ENCODE assay signal across 9 mouse cellular contexts in the genomic region with DNA sequence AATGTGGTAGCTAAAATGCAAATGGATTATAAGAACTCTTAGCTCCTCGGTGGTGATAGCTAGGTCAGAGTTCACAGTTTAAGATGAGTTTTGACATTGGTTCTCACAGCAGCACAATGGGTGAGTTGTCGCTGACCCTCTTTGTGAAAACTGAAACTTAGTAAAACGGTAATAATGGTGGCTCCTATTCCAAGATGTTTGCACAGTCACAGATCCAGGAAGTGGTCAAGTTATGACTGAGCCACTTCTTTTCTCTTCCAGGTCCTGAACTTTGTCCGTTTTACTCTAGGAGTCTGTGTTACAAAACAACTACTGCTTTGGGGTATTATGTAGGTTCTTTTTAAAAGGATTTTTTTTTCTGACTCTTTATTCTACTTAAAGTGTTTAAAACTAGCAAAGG. TPM values are rescaled to one million over a fixed set of nuclear protein-coding genes. Genes with fewer than 3 reads are reported as not detected.
A peak's percentile ranks its signal among the peaks of the same experiment; 100 is the strongest.
DNase-seq lines count a peak whose midpoint lies in the region; ATAC-seq and TF ChIP-seq lines count a peak whose summit lies in the region.
"Had no signal": no experiment of that assay in that cellular context is flagged by ENCODE, and none has a peak within 500 bp of the region (broad histone marks: within the 10 kb centered on the region; RNA-seq: fewer than 3 reads in every experiment).

No protein-coding gene starts in this region.

- H3K9ac ChIP-seq in forebrain, embryonic 12.5 days = no peak overlapping the region
- no peak overlapping the region for H3K9ac ChIP-seq in forebrain, embryonic 16.5 days (replicated peaks; ENCODE audit: low read depth, low read length)
- H3K9ac ChIP-seq in lung, embryonic 15.5 days = no peak overlapping the region
- no peak overlapping the region for H3K9ac ChIP-seq in limb, embryonic 12.5 days (replicated peaks)

- no peaks in the 10 kb centered on the region for H3K4me1 ChIP-seq in forebrain, embryonic 12.5 days
- peaks cover 7% of the 10 kb centered on the region for H3K4me1 ChIP-seq in forebrain, embryonic 16.5 days (replicated peaks; ENCODE audit: control insufficient read depth, insufficient read depth, low read length)
- peaks cover 18% of the 10 kb centered on the region for H3K4me1 ChIP-seq in lung, embryonic 15.5 days
- peaks cover 14% of the 10 kb centered on the region for H3K4me1 ChIP-seq in limb, embryonic 12.5 days (replicated peaks)
- peaks cover 6% of the 10 kb centered on the region for H3K4me1 ChIP-seq in small intestine, adult 2 months (ENCODE audit: control insufficient read depth, insufficient read depth, insufficient read length, low read length)

- 67% methylated on average over 4 of the region's 4 CpGs for WGBS in forebrain, embryonic 12.5 days
- WGBS in forebrain, embryonic 16.5 days = 66% methylated on average over 4 of the region's 4 CpGs
- WGBS in lung, embryonic 15.5 days = 35% methylated on average over 4 of the region's 4 CpGs
- WGBS in limb, embryonic 12.5 days = 77% methylated on average over 4 of the region's 4 CpGs
- 13% methylated on average over 4 of the region's 4 CpGs for WGBS in small intestine, adult 2 months

- no peak for TF ChIP-seq POLR2A in small intestine, adult 2 months (IDR thresholded peaks at IDR 0.05; ENCODE audit: low read depth, low read length)

- no peak overlapping the region for H3K4me3 ChIP-seq in forebrain, embryonic 12.5 days (replicated peaks)
- no peak overlapping the region for H3K4me3 ChIP-seq in forebrain, embryonic 16.5 days (replicated peaks; ENCODE audit: low read length)
- H3K4me3 ChIP-seq in lung, embryonic 15.5 days = peak overlapping the region; percentile 95
- peak overlapping the region; percentile 84 for H3K4me3 ChIP-seq in limb, embryonic 12.5 days (replicated peaks)
- no peak overlapping the region for H3K4me3 ChIP-seq in small intestine, adult 2 months (ENCODE audit: low read depth, low read length)

- peak overlapping the region; percentile 75 for H3K4me2 ChIP-seq in forebrain, embryonic 12.5 days
- H3K4me2 ChIP-seq in forebrain, embryonic 16.5 days (ENCODE audit: low read length) = no peak overlapping the region
- peak overlapping the region; percentile 66 for H3K4me2 ChIP-seq in lung, embryonic 15.5 days
- H3K4me2 ChIP-seq in limb, embryonic 12.5 days = peak overlapping the region; percentile 64

- TF ChIP-seq CTCF in small intestine, adult 2 months (IDR thresholded peaks at IDR 0.05; ENCODE audit: extremely low read depth, insufficient read length, insufficient replicate concordance, low read depth, low read length) = no peak

- no peak overlapping the region for H3K27ac ChIP-seq in forebrain, embryonic 12.5 days
- no peak overlapping the region for H3K27ac ChIP-seq in forebrain, embryonic 16.5 days (ENCODE audit: low read length)
- peak overlapping the region; percentile 92; the same call in 1 of the 2 replicates for H3K27ac ChIP-seq in lung, embryonic 15.5 days
- no peak overlapping the region for H3K27ac ChIP-seq in limb, embryonic 12.5 days
- peak overlapping the region; percentile 64 for H3K27ac ChIP-seq in small intestine, adult 2 months (ENCODE audit: insufficient read depth, low read depth, low read length)

- DNase-seq in lung, postnatal 10 days = no peak
- no peak for DNase-seq in adrenal gland, postnatal 4 days (ENCODE audit: low spot score in 2 of 2)
- no peak for DNase-seq in adrenal gland, postnatal 25 days
- DNase-seq: adrenal gland, postnatal 14 days had no signal

- no peak for ATAC-seq in forebrain, embryonic 12.5 days (ENCODE audit: low FRiP score)
- ATAC-seq in forebrain, embryonic 16.5 days = no peak
- no peak for ATAC-seq in lung, embryonic 15.5 days (ENCODE audit: borderline replicate concordance, extremely low read depth, low FRiP score, low TSS enrichment)
- no peak for ATAC-seq in limb, embryonic 12.5 days (ENCODE audit: insufficient number of reproducible peaks, insufficient read depth, low FRiP score, low TSS enrichment, low read depth)

- no peaks in the 10 kb centered on the region for H3K36me3 ChIP-seq in forebrain, embryonic 12.5 days (replicated peaks)
- no peaks in the 10 kb centered on the region for H3K36me3 ChIP-seq in forebrain, embryonic 16.5 days (ENCODE audit: control insufficient read depth, insufficient read depth)
- H3K36me3 ChIP-seq in lung, embryonic 15.5 days = no peaks in the 10 kb centered on the region
- peaks cover 3% of the 10 kb centered on the region; the same call in 1 of the 2 replicates for H3K36me3 ChIP-seq in limb, embryonic 12.5 days
- no peaks in the 10 kb centered on the region for H3K36me3 ChIP-seq in small intestine, adult 2 months (ENCODE audit: control insufficient read depth, insufficient read depth, low read length)

- no peaks in the 10 kb centered on the region for H3K9me3 ChIP-seq in forebrain, embryonic 12.5 days
- no peaks in the 10 kb centered on the region for H3K9me3 ChIP-seq in forebrain, embryonic 16.5 days (ENCODE audit: control insufficient read depth, low read length)
- H3K9me3 ChIP-seq in lung, embryonic 15.5 days = no peaks in the 10 kb centered on the region
- no peaks in the 10 kb centered on the region for H3K9me3 ChIP-seq in limb, embryonic 12.5 days

- H3K27me3 ChIP-seq in forebrain, embryonic 12.5 days = no peaks in the 10 kb centered on the region
- H3K27me3 ChIP-seq in forebrain, embryonic 16.5 days (replicated peaks; ENCODE audit: control insufficient read depth, insufficient read depth, low read length) = no peaks in the 10 kb centered on the region
- no peaks in the 10 kb centered on the region for H3K27me3 ChIP-seq in lung, embryonic 15.5 days
- H3K27me3 ChIP-seq in limb, embryonic 12.5 days = no peaks in the 10 kb centered on the region
- H3K27me3 ChIP-seq in small intestine, adult 2 months (ENCODE audit: control insufficient read depth, insufficient read depth, low read length) = no peaks in the 10 kb centered on the region

RNA-seq across cellular contexts. Expression of a gene that starts 1.9 kb away (rescaled TPM):
- polyA plus RNA-seq in forebrain, embryonic 12.5 days (2016; fragmentation: Nextera tagmentation; extraction: Ambion mirVana) = 16.1 and 19.2 TPM in 2 replicates
- 5.4 and 6.2 TPM in 2 replicates for polyA plus RNA-seq in forebrain, embryonic 16.5 days (2015; fragmentation: Nextera tagmentation; extraction: Ambion mirVana)
- polyA plus RNA-seq in lung, embryonic 15.5 days (2015; fragmentation: Nextera tagmentation; extraction: Ambion mirVana) = 33.3 and 35.7 TPM in 2 replicates
- polyA plus RNA-seq in limb, embryonic 12.5 days (2016; fragmentation: Nextera tagmentation; extraction: Ambion mirVana) = 22.3 and 22.7 TPM in 2 replicates
- 62.1 and 149 TPM in 2 replicates for polyA plus RNA-seq in small intestine, adult 2 months (2012; rRNA removed)
- total RNA-seq in adrenal gland, postnatal 4 days (2021) = 10 to 100 TPM; 12.7 to 16.0 TPM
- total RNA-seq in adrenal gland, postnatal 25 days (2021) = 8.0 and 9.8 TPM in 2 replicates

RNA-seq across cellular contexts. Expression of a gene that starts 32.0 kb away (rescaled TPM):
- polyA plus RNA-seq in forebrain, embryonic 12.5 days (2016; fragmentation: Nextera tagmentation; extraction: Ambion mirVana) = 19.7 and 20.0 TPM in 2 replicates
- polyA plus RNA-seq in forebrain, embryonic 16.5 days (2015; fragmentation: Nextera tagmentation; extraction: Ambion mirVana) = 12.3 and 15.3 TPM in 2 replicates
- polyA plus RNA-seq in lung, embryonic 15.5 days (2015; fragmentation: Nextera tagmentation; extraction: Ambion mirVana) = 13.5 and 15.3 TPM in 2 replicates
- 23.0 and 25.6 TPM in 2 replicates for polyA plus RNA-seq in limb, embryonic 12.5 days (2016; fragmentation: Nextera tagmentation; extraction: Ambion mirVana)
- 2.0 and 3.4 TPM in 2 replicates for polyA plus RNA-seq in small intestine, adult 2 months (2012; rRNA removed)
- total RNA-seq in adrenal gland, postnatal 4 days (2021) = 10 to 100 TPM; 16.3 to 16.5 TPM
- 14.3 and 15.2 TPM in 2 replicates for total RNA-seq in adrenal gland, postnatal 25 days (2021)

Comparison
In these comparisons a context has a peak if more than half of its experiments do, and no peak if none do; other contexts are left out.
1. H3K27ac ChIP-seq: peak in lung, embryonic 15.5 days (single experiment) and small intestine, adult 2 months (single experiment); none in forebrain, embryonic 12.5 days (single experiment), forebrain, embryonic 16.5 days (single experiment) and limb, embryonic 12.5 days (single experiment).
2. H3K4me3 ChIP-seq: peak in lung, embryonic 15.5 days (single experiment) and limb, embryonic 12.5 days (single experiment); none in forebrain, embryonic 12.5 days (single experiment), forebrain, embryonic 16.5 days (single experiment) and small intestine, adult 2 months (single experiment).